Mouse (Mus musculus): Measurements from ENCODE around the gene Esp3. TPM values are rescaled to one million over a fixed set of nuclear protein-coding genes. Genes with fewer than 3 reads are reported as not detected.

The Esp3 gene
- polyA plus RNA-seq (2014; fragmentation: Illumina TruSeq; extraction: RNeasy Lipid Tissue Mini Kit (QIAGEN cat#74804); ENCODE audit: low read depth, low replicate concordance) = not detected

DNA sequence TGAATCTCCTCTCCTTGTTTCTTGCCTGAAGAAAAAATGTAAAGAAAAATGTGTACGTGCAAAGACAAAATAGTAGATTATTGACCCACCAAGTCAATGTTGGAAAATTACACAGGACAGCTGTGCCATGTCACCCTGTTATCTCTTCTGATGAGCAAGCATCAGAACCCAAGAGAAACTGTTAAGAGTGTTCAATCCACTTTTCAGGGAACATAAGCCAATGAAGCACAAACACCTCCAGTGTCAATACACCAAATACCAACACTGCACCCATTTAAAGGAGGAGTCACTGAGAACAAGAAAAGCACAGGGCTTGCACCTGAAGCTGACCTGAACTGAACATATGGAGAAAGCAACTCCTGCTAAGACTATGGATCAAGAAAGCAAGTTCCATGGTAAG, at the start of gene Esp3:
Gene Esp3 (plus strand): TSS at position 301 of the 400 bp plus-strand sequence.

GRCm38 (mm10) chr17:40598294-40598693, 33.6 kb upstream of the Esp3 start, which contains the start of gene Esp4:
Gene Esp4 (plus strand): TSS chr17:40598594.

Other genes with a start within 250 kb of the Esp3 start
- gene Esp8, start 112.1 kb upstream of the Esp3 start, polyA plus RNA-seq (2014; fragmentation: Illumina TruSeq; extraction: RNeasy Lipid Tissue Mini Kit (QIAGEN cat#74804); ENCODE audit: low read depth, low replicate concordance) = not detected
- not detected for gene Esp6, start 70.6 kb upstream of the Esp3 start, polyA plus RNA-seq (2014; fragmentation: Illumina TruSeq; extraction: RNeasy Lipid Tissue Mini Kit (QIAGEN cat#74804); ENCODE audit: low read depth, low replicate concordance)
- not detected for gene Esp4, start 33.5 kb upstream of the Esp3 start, polyA plus RNA-seq (2014; fragmentation: Illumina TruSeq; extraction: RNeasy Lipid Tissue Mini Kit (QIAGEN cat#74804); ENCODE audit: low read depth, low replicate concordance)
- gene Esp1, start 95.0 kb downstream of the Esp3 start, polyA plus RNA-seq (2014; fragmentation: Illumina TruSeq; extraction: RNeasy Lipid Tissue Mini Kit (QIAGEN cat#74804); ENCODE audit: low read depth, low replicate concordance) = not detected
- gene Crisp2, start 174.9 kb downstream of the Esp3 start, polyA plus RNA-seq (2014; fragmentation: Illumina TruSeq; extraction: RNeasy Lipid Tissue Mini Kit (QIAGEN cat#74804); ENCODE audit: low read depth, low replicate concordance) = 9,128 TPM
- not detected for gene Rhag, start 179.1 kb downstream of the Esp3 start, polyA plus RNA-seq (2014; fragmentation: Illumina TruSeq; extraction: RNeasy Lipid Tissue Mini Kit (QIAGEN cat#74804); ENCODE audit: low read depth, low replicate concordance)
- gene 9130008F23Rik, start 248.5 kb downstream of the Esp3 start, polyA plus RNA-seq (2014; fragmentation: Illumina TruSeq; extraction: RNeasy Lipid Tissue Mini Kit (QIAGEN cat#74804); ENCODE audit: low read depth, low replicate concordance) = 0.18 TPM

Data from testis, adult 10 weeks (tissue).